Mouse (Mus musculus) hematopoietic stem cell, adult 5-6 weeks (primary cell): ENCODE measurements at regions not wholly inside any gene's neighbourhood (a gene's known extent, or its start where the extent isn't known, plus 50 kb on each side); places are given as distances from the start of the nearest gene placed in this dataset.

Experiments
- ATAC-seq, 2 experiments: fragments of 125-278 bp in 1 of 2; replicated peaks in 1 of 2; 2 replicates each; pipeline ENCODE4 v1.8.0; 2016 to 2017; ENCODE audit warnings: inconsistent platforms in 2 of 2, mild to moderate bottlenecking in 2 of 2, moderate number of reproducible peaks in 2 of 2, low read depth in 1 of 2, moderate TSS enrichment in 1 of 2; ENCODE audit not compliant: low FRiP score in 2 of 2, poor library complexity in 2 of 2, severe bottlenecking in 2 of 2, insufficient read depth in 1 of 2, low TSS enrichment in 1 of 2

DNA sequence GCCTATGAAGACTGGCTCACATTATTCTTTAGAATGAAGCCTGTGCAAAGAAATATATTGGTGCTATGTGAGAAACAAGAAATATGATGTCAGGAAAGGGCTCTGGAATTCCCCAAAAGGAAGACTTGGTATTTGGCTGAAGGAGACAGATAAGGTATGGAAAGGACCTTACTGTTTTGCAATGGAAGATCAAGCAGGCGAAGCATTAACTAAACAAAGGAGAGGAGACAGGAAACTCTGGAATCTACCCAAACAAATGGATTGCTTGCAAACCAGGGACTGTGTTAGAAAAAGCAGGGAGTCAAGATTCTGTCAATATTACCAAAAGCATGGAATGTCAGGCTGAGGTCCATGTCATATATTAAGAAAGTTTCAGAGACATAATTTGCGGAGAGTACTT is 687.9 kb downstream of the Diaph3 start:
- ATAC-seq: no peak

DNA sequence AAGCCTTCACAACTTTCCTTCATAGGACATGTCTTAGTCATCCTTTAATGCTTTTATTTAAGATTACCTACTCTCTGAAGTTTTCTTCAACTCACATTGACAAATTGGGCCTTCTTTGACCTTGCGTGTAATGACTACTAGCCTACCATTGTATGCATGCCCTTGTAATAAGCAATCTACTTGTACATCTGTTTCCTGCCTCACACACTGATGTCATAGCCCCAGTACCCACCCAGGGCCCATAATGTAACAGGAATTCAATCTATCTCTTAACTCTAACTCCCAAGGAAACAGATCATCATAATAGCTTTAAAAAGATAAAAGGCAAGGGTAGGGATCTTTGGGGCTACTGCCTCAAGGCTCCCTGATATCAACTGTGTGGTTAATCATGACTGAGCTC is 690.4 kb downstream of the Diaph3 start:
- no peak for ATAC-seq

DNA sequence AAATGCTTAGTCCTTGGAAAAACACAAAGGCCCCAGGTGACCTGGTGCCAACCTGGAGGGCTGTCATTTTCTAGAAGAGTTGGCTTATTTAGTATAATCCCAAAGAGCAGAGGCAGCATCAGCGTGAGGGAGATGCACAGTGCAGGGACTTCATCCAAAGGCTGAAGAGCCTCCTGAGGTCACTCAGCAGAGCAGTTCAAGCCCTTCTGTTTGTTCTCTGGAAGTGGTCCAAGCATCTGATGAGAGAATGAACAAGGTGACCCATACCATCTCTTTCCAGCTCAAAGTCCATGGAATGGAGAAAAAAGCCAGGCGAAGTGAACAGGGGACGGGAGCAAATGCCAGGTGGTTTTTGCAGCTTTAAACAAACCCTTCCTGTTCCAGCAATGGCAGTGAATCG is 695.9 kb downstream of the Diaph3 start:
- ATAC-seq: no peak

DNA sequence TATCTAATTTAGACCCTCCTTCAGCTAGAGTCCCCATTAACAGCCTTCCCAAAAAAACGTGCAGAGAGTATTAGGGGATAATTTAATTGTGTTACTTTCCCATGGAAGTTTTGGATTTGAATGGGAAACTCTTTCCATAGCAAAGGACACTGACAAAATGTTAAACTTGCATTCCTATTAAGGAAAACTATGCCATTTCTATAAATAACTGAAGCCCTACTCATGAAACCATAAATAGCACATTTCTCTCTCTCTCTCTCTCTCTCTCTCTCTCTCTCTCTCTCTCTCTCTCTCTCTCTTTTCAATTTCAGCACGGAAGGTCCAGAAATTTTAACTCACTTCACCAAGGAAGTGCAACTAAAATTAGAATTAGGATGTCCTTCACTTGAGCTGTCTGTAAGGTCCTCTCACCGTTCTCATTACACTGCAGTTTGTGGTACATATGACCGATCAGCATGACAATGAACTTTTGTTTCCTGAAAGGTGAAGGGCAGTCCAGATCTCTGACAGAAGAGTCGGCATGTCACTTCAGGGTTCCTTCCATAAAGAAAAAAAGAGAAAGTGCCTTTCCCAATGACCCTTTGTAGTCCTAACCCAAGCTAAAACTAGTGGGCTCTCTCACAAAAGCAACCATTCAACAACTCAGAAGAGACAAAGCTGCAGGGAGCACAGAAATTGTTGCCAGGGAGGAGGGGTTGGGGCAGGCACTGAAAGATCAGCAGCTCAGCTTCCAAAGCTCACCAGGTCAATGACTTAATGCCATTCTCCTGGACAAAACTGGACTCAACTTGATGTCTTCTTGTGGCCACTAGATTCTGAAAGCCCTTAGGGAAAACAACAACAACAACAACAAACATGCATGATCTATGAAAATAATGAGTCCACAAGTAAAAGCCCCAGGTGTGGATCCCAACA is 696.9 kb downstream of the Diaph3 start:
- ATAC-seq: no peak

DNA sequence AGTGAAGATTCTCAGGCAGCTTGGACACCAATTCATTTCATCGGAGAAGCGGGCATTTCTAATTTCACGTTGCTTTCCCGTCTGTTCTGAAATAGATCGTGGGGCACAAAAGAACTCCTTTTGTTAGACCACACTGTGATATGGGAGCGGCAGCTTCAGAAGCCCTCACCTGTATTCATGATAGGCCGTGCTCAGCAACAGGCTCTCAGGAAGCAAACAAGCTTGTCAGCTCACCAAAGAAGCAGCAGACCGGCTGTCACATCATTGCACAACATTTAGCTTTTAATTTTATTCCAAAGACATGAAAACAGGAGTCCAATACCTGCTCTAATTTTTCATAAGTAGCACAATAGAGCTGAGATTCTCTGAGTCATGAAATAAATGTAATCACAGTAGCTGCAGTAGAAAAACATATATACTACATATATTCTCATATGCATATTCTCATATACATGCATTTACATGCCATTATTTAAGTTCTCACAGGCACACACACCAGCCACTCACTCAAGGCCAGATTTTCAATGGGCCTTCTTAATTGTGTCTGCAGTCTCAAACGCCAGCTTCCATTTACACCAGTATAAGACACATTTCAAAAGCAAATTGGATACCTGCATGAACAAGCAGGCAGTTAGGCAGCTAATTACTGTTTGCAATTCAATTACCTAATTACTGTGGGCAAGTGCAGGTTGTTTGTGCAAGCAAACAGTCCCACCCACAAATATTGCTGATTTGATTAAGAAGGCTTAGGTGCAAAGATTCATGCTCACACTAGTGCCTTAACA is 698.9 kb downstream of the Diaph3 start:
- no peak for ATAC-seq

DNA sequence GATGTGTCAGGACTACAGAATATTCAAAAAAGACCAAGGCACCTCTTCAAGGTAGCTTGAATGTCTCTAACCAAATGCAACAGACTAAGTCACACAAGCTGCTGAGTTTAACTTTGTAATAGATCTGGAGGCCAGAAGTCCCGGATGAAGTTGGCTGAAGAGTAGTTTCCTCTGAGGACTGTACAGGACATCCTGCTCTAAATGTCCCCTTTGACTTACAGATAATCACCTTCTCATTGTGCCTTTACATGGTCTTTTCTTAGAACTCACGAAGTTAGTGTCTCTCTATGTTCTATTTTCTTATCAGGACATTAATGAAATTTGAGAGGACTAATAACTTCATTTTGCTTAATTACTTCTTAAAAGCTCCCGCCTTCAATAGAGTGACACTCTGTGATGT is 703.7 kb downstream of the Diaph3 start:
- no peak for ATAC-seq

DNA sequence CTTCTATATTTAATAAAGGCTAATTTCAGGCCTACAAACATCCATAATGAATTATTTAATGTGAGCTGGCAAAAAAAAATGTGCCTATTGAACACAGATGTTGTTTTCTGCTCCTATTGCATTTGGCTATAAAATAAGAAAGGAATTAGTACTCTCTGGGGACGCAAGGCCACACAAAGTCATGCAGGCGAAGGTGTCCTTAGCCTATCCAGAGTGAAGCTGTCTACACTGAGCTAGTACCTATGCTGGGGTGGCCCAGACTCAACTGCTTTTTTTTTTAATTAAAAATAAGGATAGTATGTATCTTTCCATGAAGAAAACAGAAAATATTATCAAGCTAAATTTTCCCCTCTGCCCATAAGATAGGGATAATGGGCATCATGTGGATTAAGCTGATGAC is 705.7 kb downstream of the Diaph3 start:
- ATAC-seq: no peak

DNA sequence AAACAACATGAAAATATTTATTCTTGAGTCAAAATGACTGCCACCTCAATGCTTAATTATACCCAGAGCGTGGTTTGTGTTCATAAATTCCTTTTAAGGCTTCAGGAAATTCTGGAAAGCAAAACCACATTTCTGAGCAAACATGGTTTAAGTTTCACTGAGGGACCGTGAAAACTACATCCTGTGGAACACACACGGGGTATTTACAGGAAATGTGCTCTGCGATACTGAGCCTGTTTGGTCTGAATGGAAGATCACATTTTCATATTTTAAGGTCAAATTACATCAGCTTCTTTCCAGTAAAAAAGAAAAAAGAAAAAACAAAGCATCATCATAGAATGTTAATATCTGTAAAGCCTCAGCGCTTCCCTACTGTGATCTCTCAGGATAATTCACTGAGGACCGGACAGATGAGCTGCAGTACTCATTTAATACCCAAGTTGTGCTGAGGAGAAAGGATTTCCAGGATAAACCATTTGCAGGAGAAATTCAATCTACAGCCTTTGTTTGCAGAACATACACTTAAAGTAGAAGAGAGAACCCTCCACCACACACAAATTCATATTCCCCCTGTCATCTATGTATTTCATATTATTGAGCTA is 709.7 kb downstream of the Diaph3 start:
- ATAC-seq: peak; percentile 58 to 67; a peak in 3 of 4 replicates

DNA sequence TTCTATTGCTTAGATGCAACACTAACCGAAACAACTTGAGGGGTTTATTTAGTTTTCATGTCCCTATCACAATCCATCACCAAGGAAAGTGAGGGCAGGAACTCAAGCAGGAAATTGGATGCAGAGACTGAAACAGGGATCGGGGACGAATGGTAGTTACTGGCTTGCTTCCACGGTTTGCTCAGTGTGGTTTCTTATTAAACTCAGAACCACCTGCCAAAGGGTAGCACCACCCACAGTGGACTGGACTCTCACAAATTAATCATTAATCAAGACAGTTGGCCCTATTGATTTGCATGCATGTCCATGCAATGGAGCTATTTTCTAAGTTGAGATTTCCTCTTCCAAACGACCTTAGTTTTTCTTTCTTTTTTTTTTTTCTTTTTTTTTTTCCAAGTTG is 719.2 kb downstream of the Diaph3 start:
- ATAC-seq: no peak

DNA sequence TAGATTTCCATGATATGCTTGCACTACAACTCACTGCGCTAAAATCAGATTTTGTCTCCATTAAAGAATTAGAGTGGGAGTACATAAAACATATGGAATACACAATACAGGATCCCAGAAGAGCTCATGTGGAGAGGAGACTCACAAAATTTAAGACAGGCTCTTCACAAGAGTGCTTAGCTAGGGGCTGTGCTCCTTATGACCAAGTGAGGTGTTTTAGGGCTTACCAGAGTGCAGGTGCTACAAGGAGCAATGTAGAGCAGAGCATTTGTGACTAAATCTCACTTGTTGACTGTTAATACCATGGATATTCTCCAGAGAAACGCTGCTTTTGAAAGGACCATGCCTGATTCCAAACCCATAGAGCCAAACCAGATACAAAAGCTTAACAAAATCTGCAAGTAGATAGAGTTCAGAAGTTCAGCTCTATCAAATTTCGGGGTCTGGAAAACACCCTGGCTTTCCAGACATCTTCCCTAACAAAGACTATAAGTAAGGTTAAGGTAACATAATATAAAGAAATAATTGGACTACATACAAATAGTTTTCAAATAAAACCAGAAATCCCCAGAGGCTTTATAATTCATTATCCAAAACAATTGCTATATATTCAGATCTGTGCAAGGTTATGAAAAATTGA is 721.0 kb downstream of the Diaph3 start:
- ATAC-seq: no peak

DNA sequence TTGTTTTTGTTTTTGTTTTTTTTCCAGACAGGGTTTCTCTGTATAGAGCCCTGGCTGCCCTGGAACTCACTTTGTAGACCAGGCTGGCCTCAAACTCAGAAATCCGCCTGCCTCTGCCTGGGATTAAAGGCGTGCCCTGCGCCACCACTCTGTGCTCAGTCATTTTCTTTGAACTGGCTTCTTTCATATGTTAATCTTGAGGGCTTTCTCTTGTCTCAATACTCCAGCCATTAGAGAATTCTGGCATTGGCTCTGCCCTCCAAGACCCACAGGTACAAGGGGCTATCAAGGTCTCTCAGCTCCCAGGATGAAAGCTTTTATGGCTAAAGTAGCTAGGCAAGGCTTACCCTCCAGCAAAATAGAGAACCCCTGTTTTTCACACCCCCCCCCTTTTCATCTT is 744.2 kb downstream of the Diaph3 start:
- ATAC-seq: no peak

DNA sequence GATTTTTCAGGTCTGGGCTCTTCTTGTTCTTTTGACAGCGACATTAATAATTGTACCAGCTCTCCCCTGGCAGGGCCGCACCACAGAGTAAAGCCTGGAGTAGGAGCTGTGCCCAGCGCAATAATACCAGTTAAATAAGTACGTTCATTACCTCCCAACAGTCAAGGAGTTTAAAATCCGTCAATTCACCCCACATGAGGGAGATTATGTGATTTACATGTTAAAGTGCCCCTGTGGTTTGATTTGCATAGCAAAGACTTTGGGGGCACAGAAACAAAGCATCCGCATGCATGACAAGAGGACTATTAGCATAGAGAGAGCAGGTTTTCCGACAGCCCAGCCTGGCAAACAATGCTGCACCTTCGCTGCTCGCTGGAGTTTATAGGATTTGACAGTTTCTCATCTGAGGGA is 745.1 kb downstream of the Diaph3 start:
- ATAC-seq: no peak

DNA sequence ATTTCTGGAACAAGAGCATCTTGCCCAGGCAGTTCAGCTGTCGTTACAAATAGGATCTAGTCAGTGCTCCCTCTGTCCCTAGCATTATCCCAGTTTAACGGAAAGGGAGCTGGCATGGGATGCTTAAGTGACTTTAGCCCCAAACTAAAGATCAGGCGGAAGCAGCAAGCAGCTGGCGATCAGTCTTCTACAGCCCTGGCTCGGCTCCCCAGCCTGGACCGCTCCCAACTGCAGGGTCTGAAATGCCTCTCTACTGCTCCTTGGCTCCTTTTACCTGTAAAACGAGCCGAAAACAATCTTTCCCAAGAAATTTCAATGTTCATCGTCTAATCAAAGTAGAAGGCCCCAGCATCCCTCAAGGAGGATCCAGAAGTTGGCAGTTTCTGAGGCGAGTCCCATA is 745.5 kb downstream of the Diaph3 start:
- no peak for ATAC-seq

DNA sequence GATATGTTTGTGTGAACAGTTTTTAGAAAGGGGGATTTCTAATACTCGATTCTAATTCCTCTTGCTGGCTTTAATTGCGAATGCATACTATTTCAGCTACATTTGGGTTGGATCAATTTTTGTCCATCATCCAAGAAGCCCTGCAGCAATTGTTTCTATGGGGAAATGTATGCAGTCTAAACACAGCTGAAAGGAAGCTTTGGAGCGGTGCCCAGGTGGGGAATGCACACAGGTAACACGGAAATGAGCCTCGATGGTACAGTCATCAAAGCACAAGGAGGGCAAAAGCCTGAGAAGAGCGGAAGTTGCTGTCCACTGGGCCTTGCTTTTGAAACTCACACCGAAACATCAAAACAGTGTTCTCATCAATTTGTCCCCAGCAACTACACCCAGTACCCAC is 746.0 kb downstream of the Diaph3 start:
- ATAC-seq: no peak

DNA sequence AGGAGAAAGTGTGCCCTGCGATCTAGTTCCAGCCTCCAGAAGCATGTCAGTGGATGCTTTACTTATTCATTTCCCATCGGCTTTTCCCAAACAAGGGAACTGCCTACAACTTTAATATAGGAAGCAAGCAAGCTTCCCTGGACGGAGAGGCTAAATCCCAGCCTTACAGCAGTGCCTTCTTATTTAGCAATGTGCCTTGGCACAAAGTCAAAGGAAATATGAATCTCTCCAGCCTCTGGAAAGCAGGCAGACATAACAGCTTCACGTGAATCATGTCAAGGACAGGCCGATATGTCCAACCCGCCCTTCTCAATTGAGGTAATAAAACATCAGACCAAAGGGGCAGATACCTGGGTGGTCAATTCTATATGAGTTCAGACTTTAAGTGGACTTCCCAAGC is 755.9 kb downstream of the Diaph3 start:
- ATAC-seq: no peak

DNA sequence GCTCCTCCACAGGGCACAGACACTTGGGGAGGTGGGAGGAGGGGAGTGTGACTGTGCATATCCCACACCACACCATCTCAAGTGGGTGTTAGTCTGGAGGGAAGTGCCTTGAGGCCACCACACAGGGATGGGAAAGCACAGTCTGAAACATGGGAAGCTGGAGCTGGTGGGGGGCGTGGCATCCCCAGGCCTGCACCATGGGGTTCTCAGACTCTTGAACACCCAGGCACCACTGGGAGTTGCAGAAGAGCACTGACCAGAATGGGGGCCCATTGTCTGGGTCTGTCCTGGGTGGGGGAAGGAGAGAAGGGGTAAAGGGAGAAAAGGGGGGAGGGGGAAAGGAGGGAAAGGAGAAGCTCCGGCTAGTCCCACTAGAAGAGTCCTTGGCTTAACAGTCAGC is 776.0 kb downstream of the Diaph3 start:
- ATAC-seq: no peak

DNA sequence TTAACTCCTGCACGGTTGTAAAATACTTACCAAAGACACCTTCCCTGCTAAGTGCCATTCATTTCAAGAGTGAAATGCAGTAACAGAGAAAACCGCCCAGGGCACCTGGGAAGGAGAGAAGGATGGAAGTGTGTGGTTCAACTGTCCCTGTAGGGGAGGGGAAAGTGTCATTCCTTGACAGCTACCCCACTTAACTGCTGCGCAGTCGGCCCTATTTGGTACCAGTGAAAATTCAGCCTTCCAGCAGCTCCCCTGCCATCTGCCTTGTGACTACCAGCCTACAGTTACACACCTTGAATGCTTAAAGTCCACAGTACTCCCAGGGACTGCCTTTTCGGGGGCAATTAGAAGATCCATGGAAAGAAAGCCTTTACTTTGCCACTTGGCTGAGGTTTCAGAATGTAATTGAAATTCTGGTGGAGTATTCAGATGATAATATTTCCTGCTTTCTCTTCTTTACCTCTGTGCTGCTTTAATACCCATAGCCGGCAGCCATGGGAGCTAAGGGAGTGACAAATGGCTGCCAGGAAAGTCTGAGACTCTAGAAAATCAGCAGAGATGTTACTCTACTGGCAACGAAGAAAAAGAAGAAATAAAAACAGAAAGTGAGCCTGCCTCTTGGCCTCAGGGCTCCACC is 780.5 kb downstream of the Diaph3 start:
- no peak for ATAC-seq
